ENCODE assay signal across 8 mouse cellular contexts in the genomic region with DNA sequence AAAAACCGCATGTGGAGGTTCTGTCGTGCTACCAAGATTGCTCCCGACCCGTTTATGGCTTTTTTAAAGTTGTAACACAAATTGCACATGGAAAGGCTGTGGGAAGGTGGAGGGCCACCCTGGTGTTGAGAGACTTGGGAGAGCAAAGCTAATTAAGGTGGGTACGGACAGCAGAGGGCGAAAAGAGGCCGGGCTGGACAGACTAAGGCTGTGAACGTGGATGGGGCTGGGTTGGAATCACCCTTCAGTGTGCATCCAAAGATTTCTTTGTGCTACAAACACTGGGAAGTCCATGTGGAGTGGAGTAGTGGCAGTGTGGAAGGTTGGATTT. TPM values are rescaled to one million over a fixed set of nuclear protein-coding genes. Genes with fewer than 3 reads are reported as not detected.
A peak's percentile ranks its signal among the peaks of the same experiment; 100 is the strongest.
DNase-seq lines count a peak whose midpoint lies in the region; ATAC-seq and TF ChIP-seq lines count a peak whose summit lies in the region.

No protein-coding gene starts in this region.

- H3K9me3 ChIP-seq in forebrain, postnatal 0 days (ENCODE audit: low read length), result no peaks in the 10 kb centered on the region
- H3K9me3 ChIP-seq in hindbrain, embryonic 13.5 days, result no peaks in the 10 kb centered on the region
- no peaks in the 10 kb centered on the region for H3K9me3 ChIP-seq in limb, embryonic 15.5 days
- no peaks in the 10 kb centered on the region for H3K9me3 ChIP-seq in midbrain, embryonic 14.5 days (ENCODE audit: control insufficient read depth, low read length)
- H3K9me3 ChIP-seq in stomach, embryonic 14.5 days (ENCODE audit: control insufficient read depth, low read depth, low read length), result no peaks in the 10 kb centered on the region

- H3K4me1 ChIP-seq in forebrain, postnatal 0 days (ENCODE audit: insufficient read depth), result peaks cover 39% of the 10 kb centered on the region
- peaks cover 63% of the 10 kb centered on the region for H3K4me1 ChIP-seq in hindbrain, embryonic 13.5 days (replicated peaks)
- peaks cover 20% of the 10 kb centered on the region for H3K4me1 ChIP-seq in limb, embryonic 15.5 days
- peaks cover 51% of the 10 kb centered on the region for H3K4me1 ChIP-seq in midbrain, embryonic 14.5 days (ENCODE audit: control insufficient read depth, insufficient read depth, low read length)
- peaks cover 15% of the 10 kb centered on the region for H3K4me1 ChIP-seq in stomach, embryonic 14.5 days (ENCODE audit: control insufficient read depth, insufficient read depth, low read length)

- H3K9ac ChIP-seq in forebrain, postnatal 0 days, result peak overlapping the region; percentile 100
- H3K9ac ChIP-seq in hindbrain, embryonic 13.5 days, result peak overlapping the region; percentile 100
- H3K9ac ChIP-seq in limb, embryonic 15.5 days, result peak overlapping the region; percentile 68
- peak overlapping the region; percentile 100 for H3K9ac ChIP-seq in midbrain, embryonic 14.5 days (replicated peaks; ENCODE audit: low read length)
- peak overlapping the region; percentile 45 for H3K9ac ChIP-seq in stomach, embryonic 14.5 days (replicated peaks; ENCODE audit: low read depth, low read length)

- peak overlapping the region; percentile 63 for H3K4me2 ChIP-seq in forebrain, postnatal 0 days (ENCODE audit: low read depth)
- H3K4me2 ChIP-seq in hindbrain, embryonic 13.5 days, result peak overlapping the region; percentile 71
- H3K4me2 ChIP-seq in limb, embryonic 15.5 days, result peak overlapping the region; percentile 59
- peak overlapping the region; percentile 83 for H3K4me2 ChIP-seq in midbrain, embryonic 14.5 days (ENCODE audit: low read length)
- H3K4me2 ChIP-seq in stomach, embryonic 14.5 days (replicated peaks; ENCODE audit: low read depth, low read length), result peak overlapping the region; percentile 48

- peak overlapping the region; percentile 82 for H3K4me3 ChIP-seq in forebrain, postnatal 0 days (ENCODE audit: low read depth, low read length)
- peak overlapping the region; percentile 94 for H3K4me3 ChIP-seq in hindbrain, embryonic 13.5 days
- H3K4me3 ChIP-seq in limb, embryonic 15.5 days, result peak overlapping the region; percentile 87
- peak overlapping the region; percentile 94 for H3K4me3 ChIP-seq in midbrain, embryonic 14.5 days (replicated peaks; ENCODE audit: low read depth, low read length)
- H3K4me3 ChIP-seq in stomach, embryonic 14.5 days (ENCODE audit: low read depth, low read length), result peak overlapping the region; percentile 86

- DNase-seq in kidney, adult 11 months, result peak; percentile 77
- no peak for DNase-seq in kidney, adult 18-20 months
- DNase-seq in cerebellum, adult 11 months, result peak; percentile 66
- DNase-seq in forebrain, postnatal 0 days, result no peak
- DNase-seq in midbrain, embryonic 14.5 days, result peak; percentile 78

- ATAC-seq in forebrain, postnatal 0 days, result peak; percentile 5
- peak; percentile 40 for ATAC-seq in hindbrain, embryonic 13.5 days (ENCODE audit: low FRiP score)
- 0 out of 2 replicates have a peak, but pooled peaks have one; percentile 32 for ATAC-seq in limb, embryonic 15.5 days (ENCODE audit: insufficient number of reproducible peaks, low FRiP score, low TSS enrichment, low read depth)
- peak; percentile 28 for ATAC-seq in midbrain, embryonic 14.5 days (ENCODE audit: low FRiP score, low TSS enrichment)
- ATAC-seq in stomach, embryonic 14.5 days (ENCODE audit: insufficient number of reproducible peaks, insufficient read depth, low FRiP score, low read depth), result peak; percentile 21; the same call in 1 of the 2 replicates

- under 1% methylated on average over 8 of the region's 8 CpGs for WGBS in forebrain, postnatal 0 days
- WGBS in hindbrain, embryonic 13.5 days, result under 1% methylated on average over 8 of the region's 8 CpGs
- WGBS in limb, embryonic 15.5 days, result under 1% methylated on average over 8 of the region's 8 CpGs
- under 1% methylated on average over 8 of the region's 8 CpGs for WGBS in midbrain, embryonic 14.5 days
- WGBS in stomach, embryonic 14.5 days, result under 1% methylated on average over 8 of the region's 8 CpGs

- H3K27ac ChIP-seq in forebrain, postnatal 0 days (ENCODE audit: low read depth, low read length), result peak overlapping the region; percentile 100
- H3K27ac ChIP-seq in hindbrain, embryonic 13.5 days, result peak overlapping the region; percentile 100
- peak overlapping the region; percentile 100 for H3K27ac ChIP-seq in limb, embryonic 15.5 days
- H3K27ac ChIP-seq in midbrain, embryonic 14.5 days (replicated peaks; ENCODE audit: low read depth, low read length), result peak overlapping the region; percentile 100
- peak overlapping the region; percentile 99 for H3K27ac ChIP-seq in stomach, embryonic 14.5 days (ENCODE audit: low read length)

- H3K36me3 ChIP-seq in forebrain, postnatal 0 days (ENCODE audit: insufficient read depth), result no peaks in the 10 kb centered on the region
- H3K36me3 ChIP-seq in hindbrain, embryonic 13.5 days, result no peaks in the 10 kb centered on the region
- no peaks in the 10 kb centered on the region for H3K36me3 ChIP-seq in limb, embryonic 15.5 days
- no peaks in the 10 kb centered on the region for H3K36me3 ChIP-seq in midbrain, embryonic 14.5 days (ENCODE audit: control insufficient read depth, insufficient read depth, low read length)
- H3K36me3 ChIP-seq in stomach, embryonic 14.5 days (ENCODE audit: control insufficient read depth, insufficient read depth, low read length), result no peaks in the 10 kb centered on the region

- peak; percentile 47 for TF ChIP-seq CTCF in forebrain, postnatal 0 days (IDR thresholded peaks at IDR 0.05; ENCODE audit: low read depth)

- H3K27me3 ChIP-seq in forebrain, postnatal 0 days (ENCODE audit: insufficient read depth, low read length), result no peaks in the 10 kb centered on the region
- H3K27me3 ChIP-seq in hindbrain, embryonic 13.5 days, result no peaks in the 10 kb centered on the region
- H3K27me3 ChIP-seq in limb, embryonic 15.5 days, result no peaks in the 10 kb centered on the region
- H3K27me3 ChIP-seq in midbrain, embryonic 14.5 days (ENCODE audit: control insufficient read depth, insufficient read depth, low read length), result no peaks in the 10 kb centered on the region
- H3K27me3 ChIP-seq in stomach, embryonic 14.5 days (ENCODE audit: control insufficient read depth, insufficient read depth, low read length), result no peaks in the 10 kb centered on the region

RNA-seq across cellular contexts. Expression of gene Pbld2, which starts 0.4 kb away (rescaled TPM):
- total RNA-seq in forebrain, postnatal 0 days (2014; rRNA removed), result 0.23 and 1.3 TPM in 2 replicates
- polyA plus RNA-seq in forebrain, postnatal 0 days (2015; fragmentation: Nextera tagmentation; extraction: Ambion mirVana), result 0.44 and 0.73 TPM in 2 replicates
- 0.88 and 1.1 TPM in 2 replicates for polyA plus RNA-seq in hindbrain, embryonic 13.5 days (2015; fragmentation: Nextera tagmentation; extraction: Ambion mirVana)
- polyA plus RNA-seq in limb, embryonic 15.5 days (2015; fragmentation: Nextera tagmentation; extraction: Ambion mirVana), result 0.77 and 0.97 TPM in 2 replicates
- 0.79 and 0.89 TPM in 2 replicates for polyA plus RNA-seq in midbrain, embryonic 14.5 days (2014; fragmentation: Nextera tagmentation; extraction: Ambion mirVana)
- 1.6 and 2.1 TPM in 2 replicates for polyA plus RNA-seq in stomach, embryonic 14.5 days (2014; fragmentation: Nextera tagmentation; extraction: Ambion mirVana)

RNA-seq across cellular contexts. Expression of gene Hnrnph3, which starts 0.5 kb away (rescaled TPM):
- total RNA-seq in forebrain, postnatal 0 days (2014; rRNA removed), result 18.1 and 19.6 TPM in 2 replicates
- polyA plus RNA-seq in forebrain, postnatal 0 days (2015; fragmentation: Nextera tagmentation; extraction: Ambion mirVana), result 62.4 and 76.9 TPM in 2 replicates
- polyA plus RNA-seq in hindbrain, embryonic 13.5 days (2015; fragmentation: Nextera tagmentation; extraction: Ambion mirVana), result 193 and 195 TPM in 2 replicates
- polyA plus RNA-seq in limb, embryonic 15.5 days (2015; fragmentation: Nextera tagmentation; extraction: Ambion mirVana), result 85.5 and 90.8 TPM in 2 replicates
- 101 TPM in 2 replicates for polyA plus RNA-seq in midbrain, embryonic 14.5 days (2014; fragmentation: Nextera tagmentation; extraction: Ambion mirVana)
- polyA plus RNA-seq in stomach, embryonic 14.5 days (2014; fragmentation: Nextera tagmentation; extraction: Ambion mirVana), result 75.0 and 75.8 TPM in 2 replicates

RNA-seq across cellular contexts. Expression of gene Pbld1, which starts 35.4 kb away (rescaled TPM):
- total RNA-seq in forebrain, postnatal 0 days (2014; rRNA removed), result not detected in 2 replicates
- polyA plus RNA-seq in forebrain, postnatal 0 days (2015; fragmentation: Nextera tagmentation; extraction: Ambion mirVana), result 0.27 and 0.59 TPM in 2 replicates
- polyA plus RNA-seq in hindbrain, embryonic 13.5 days (2015; fragmentation: Nextera tagmentation; extraction: Ambion mirVana), result 1.2 and 1.6 TPM in 2 replicates
- polyA plus RNA-seq in limb, embryonic 15.5 days (2015; fragmentation: Nextera tagmentation; extraction: Ambion mirVana), result 0.89 and 1.1 TPM in 2 replicates
- polyA plus RNA-seq in midbrain, embryonic 14.5 days (2014; fragmentation: Nextera tagmentation; extraction: Ambion mirVana), result 0.58 and 0.93 TPM in 2 replicates
- 1.2 and 1.5 TPM in 2 replicates for polyA plus RNA-seq in stomach, embryonic 14.5 days (2014; fragmentation: Nextera tagmentation; extraction: Ambion mirVana)

RNA-seq across cellular contexts. Expression of gene Rufy2, which starts 44.5 kb away (rescaled TPM):
- total RNA-seq in forebrain, postnatal 0 days (2014; rRNA removed), result 50.9 and 55.6 TPM in 2 replicates
- polyA plus RNA-seq in forebrain, postnatal 0 days (2015; fragmentation: Nextera tagmentation; extraction: Ambion mirVana), result 43.7 and 58.6 TPM in 2 replicates
- polyA plus RNA-seq in hindbrain, embryonic 13.5 days (2015; fragmentation: Nextera tagmentation; extraction: Ambion mirVana), result 52.6 and 57.0 TPM in 2 replicates
- 28.3 and 28.6 TPM in 2 replicates for polyA plus RNA-seq in limb, embryonic 15.5 days (2015; fragmentation: Nextera tagmentation; extraction: Ambion mirVana)
- polyA plus RNA-seq in midbrain, embryonic 14.5 days (2014; fragmentation: Nextera tagmentation; extraction: Ambion mirVana), result 59.9 and 60.3 TPM in 2 replicates
- 28.0 and 32.4 TPM in 2 replicates for polyA plus RNA-seq in stomach, embryonic 14.5 days (2014; fragmentation: Nextera tagmentation; extraction: Ambion mirVana)

Comparison
In these comparisons a context has a peak if more than half of its experiments do, and no peak if none do; other contexts are left out.
1. DNase-seq: peak in kidney, adult 11 months (single experiment), cerebellum, adult 11 months (single experiment) and midbrain, embryonic 14.5 days (single experiment); none in kidney, adult 18-20 months (single experiment) and forebrain, postnatal 0 days (single experiment).
2. H3K9ac ChIP-seq: peak in every context shown above with its lines; median percentile 100 in forebrain, postnatal 0 days; 100 in hindbrain, embryonic 13.5 days; 100 in midbrain, embryonic 14.5 days; 68 in limb, embryonic 15.5 days; 45 in stomach, embryonic 14.5 days.
3. Peak in every context shown above with its lines, with median percentiles within 50 percentile points of each other: ATAC-seq, H3K27ac ChIP-seq, H3K4me2 ChIP-seq and H3K4me3 ChIP-seq.